Mouse (Mus musculus) ES-E14 (cell line): Measurements from ENCODE around the gene Cmpk1. TPM values are rescaled to one million over a fixed set of nuclear protein-coding genes. Genes with fewer than 3 reads are reported as not detected.

ENCODE experiments used
- DNase-seq: peaks from one replicate; pipeline ENCODE4 v3.0.0-alpha.2; 2013; ENCODE audit warnings: low read depth, low spot score
- H3K27ac ChIP-seq: 2 replicates; pipeline ENCODE4 v1.5.1; 2012; ENCODE audit warnings: low read depth, mild to moderate bottlenecking, low read length, moderate library complexity, mixed read lengths; ENCODE audit not compliant: poor library complexity, insufficient read depth, severe bottlenecking
- H3K36me3 ChIP-seq: 2 replicates; pipeline ENCODE4 v1.6.1; 2012; ENCODE audit warnings: mild to moderate bottlenecking, low read length, moderate library complexity, mixed read lengths; ENCODE audit not compliant: control insufficient read depth, poor library complexity, insufficient read depth, severe bottlenecking
- H3K4me1 ChIP-seq, 2 experiments: fragments of 150-350 bp in 1 of 2; sonication (generic) in 1 of 2; 2 replicates each; pipeline ENCODE4 v1.6.1; 2012; ENCODE audit warnings: low read length in 2 of 2, mild to moderate bottlenecking in 1 of 2, mixed read lengths in 1 of 2; ENCODE audit not compliant: control insufficient read depth in 2 of 2, insufficient read depth in 2 of 2, poor library complexity in 1 of 2
- H3K4me3 ChIP-seq, 2 experiments: fragments of 150-350 bp in 1 of 2; sonication (generic) in 1 of 2; 2 replicates each; pipeline ENCODE4 v1.5.1; 2012; ENCODE audit warnings: low read length in 2 of 2, low read depth in 1 of 2, mild to moderate bottlenecking in 1 of 2, mixed read lengths in 1 of 2; ENCODE audit not compliant: insufficient read depth in 1 of 2, poor library complexity in 1 of 2, severe bottlenecking in 1 of 2
- H3K9ac ChIP-seq: 2 replicates; pipeline ENCODE4 v1.6.1; 2012; ENCODE audit warnings: low read depth, mild to moderate bottlenecking, low read length, mixed read lengths; ENCODE audit not compliant: poor library complexity, insufficient read depth, severe bottlenecking
- H3K9me3 ChIP-seq: fragments of 150-350 bp; sonication (generic); 2 replicates; pipeline ENCODE4 v1.6.1; 2012; ENCODE audit warnings: low read depth, mild to moderate bottlenecking, low read length; ENCODE audit not compliant: control insufficient read depth, insufficient read depth
- CHD2 ChIP-seq: IDR thresholded peaks from 2 replicates; pipeline ENCODE4 v1.6.1; 2014; ENCODE audit warnings: mild to moderate bottlenecking, low read depth, low read length, inconsistent platforms
- HCFC1 ChIP-seq: IDR thresholded peaks from 2 replicates; pipeline ENCODE4 v1.6.1; 2012; ENCODE audit warnings: low read length, inconsistent platforms, borderline replicate concordance; ENCODE audit not compliant: insufficient read depth
- MAFK ChIP-seq: IDR thresholded peaks from 2 replicates; pipeline ENCODE4 v1.6.1; 2014; ENCODE audit warnings: mild to moderate bottlenecking, low read depth, low read length, inconsistent platforms; ENCODE audit not compliant: insufficient read depth
- ZC3H11A ChIP-seq: IDR thresholded peaks from 2 replicates; pipeline ENCODE4 v1.6.1; 2012; ENCODE audit warnings: low read depth, mild to moderate bottlenecking, inconsistent platforms, low read length, borderline replicate concordance
- ZNF384 ChIP-seq: IDR thresholded peaks from 2 replicates; pipeline ENCODE4 v1.6.1; 2012; ENCODE audit warnings: low read depth, low read length, inconsistent platforms
- in situ Hi-C, 2 experiments: fragments of 600-800 bp; cut with MboI; formaldehyde crosslinking; loops; one replicate each; pipeline ENCODE4 v1.15.1; 2025; ENCODE audit warnings: low sequenced_read_pairs in 2 of 2, inconsistent platforms in 1 of 2; ENCODE audit not compliant: unreplicated experiment in 2 of 2
- total RNA-seq: library from RNA; depleted of rRNA; stranded (reverse); fragments of 300-350 nt; gene quantifications from 2 replicates; pipeline ENCODE4 v1.2.3, GENCODE M21; 2012

Cmpk1 gene
- total RNA-seq, 1 experiment, result 24.5 TPM

DNA sequence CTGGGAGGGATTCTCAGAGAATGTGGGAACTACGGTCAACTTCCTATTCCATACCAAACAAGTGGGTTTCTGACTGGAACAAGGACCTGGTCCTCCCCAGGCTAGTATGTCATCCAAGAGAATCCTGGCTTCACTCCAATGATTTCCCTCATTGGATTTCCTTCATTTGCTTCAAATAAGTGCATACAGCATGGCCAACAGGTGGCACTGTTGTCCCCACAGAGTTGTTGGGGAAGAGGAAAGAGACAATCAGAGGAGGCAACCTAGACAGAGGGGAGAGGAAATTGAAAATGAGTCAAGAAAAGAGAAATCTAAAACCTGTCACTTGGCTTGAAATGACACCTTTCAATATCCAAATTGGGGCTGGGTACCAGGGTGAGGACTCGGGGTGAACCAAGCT, 70.0 kb downstream of the Cmpk1 start:
- H3K27ac ChIP-seq, result no peak overlapping the region
- H3K4me3 ChIP-seq, result no peak overlapping the region
- DNase-seq, result no peak
- no peak overlapping the region for H3K9ac ChIP-seq
- in situ Hi-C loops, result loop anchor here (10.0 to 25.0 kb wide), 4 partner anchors 252 to 1020 kb away; partner anchors contain the start of genes Dmbx1 (in 1 of the 2) and Trabd2b (in 1 of the 2)
- H3K9me3 ChIP-seq, result no peaks in the 10 kb centered on the region
- peaks cover 0 to 2% of the 10 kb centered on the region in 2 experiments; a peak in 1 of 4 replicates for H3K4me1 ChIP-seq
- TF ChIP-seq CHD2, result no peak
- TF ChIP-seq HCFC1, result no peak
- TF ChIP-seq ZC3H11A, result 0 out of 2 replicates have a peak, but pooled peaks have one; percentile 3
- no peaks in the 10 kb centered on the region for H3K36me3 ChIP-seq

DNA sequence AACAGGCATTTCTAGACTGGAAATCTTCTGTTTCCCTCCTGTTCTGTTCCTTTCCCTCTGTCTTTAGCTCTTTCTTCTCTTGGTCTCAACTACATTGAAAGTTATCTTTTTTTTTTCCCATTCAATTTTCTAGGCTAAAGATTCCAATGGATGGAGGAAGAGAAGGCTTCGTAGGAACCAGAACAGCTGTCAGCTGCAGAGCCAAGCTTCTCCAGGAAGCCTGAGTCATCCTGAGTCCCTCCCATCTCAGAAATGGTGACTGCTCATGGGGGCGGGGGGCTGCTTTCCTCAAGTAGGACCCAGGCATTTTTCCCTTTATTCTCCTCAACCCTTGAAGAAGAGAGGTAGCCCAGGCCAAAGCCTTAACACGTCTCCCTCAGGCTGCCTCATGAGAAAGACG, 71.0 kb downstream of the Cmpk1 start:
- Histone ChIP-seq H3K27ac (no peak overlapping the region), H3K4me1 (peaks cover 0 to 2% of the 10 kb centered on the region in 2 experiments; a peak in 1 of 4 replicates), H3K4me3 (no peak overlapping the region), H3K36me3 (no peaks in the 10 kb centered on the region), H3K9ac (no peak overlapping the region), H3K9me3 (no peaks in the 10 kb centered on the region)
- in situ Hi-C loops, result loop anchor here (10.0 to 25.0 kb wide), 4 partner anchors 251 to 1021 kb away; partner anchors contain the start of genes Dmbx1 (in 1 of the 2) and Trabd2b (in 1 of the 2)
- DNase-seq, result no peak
- TF ChIP-seq ZC3H11A, result no peak
- no peak for TF ChIP-seq CHD2
- no peak for TF ChIP-seq ZNF384
- TF ChIP-seq HCFC1, result no peak
- no peak for TF ChIP-seq MAFK

DNA sequence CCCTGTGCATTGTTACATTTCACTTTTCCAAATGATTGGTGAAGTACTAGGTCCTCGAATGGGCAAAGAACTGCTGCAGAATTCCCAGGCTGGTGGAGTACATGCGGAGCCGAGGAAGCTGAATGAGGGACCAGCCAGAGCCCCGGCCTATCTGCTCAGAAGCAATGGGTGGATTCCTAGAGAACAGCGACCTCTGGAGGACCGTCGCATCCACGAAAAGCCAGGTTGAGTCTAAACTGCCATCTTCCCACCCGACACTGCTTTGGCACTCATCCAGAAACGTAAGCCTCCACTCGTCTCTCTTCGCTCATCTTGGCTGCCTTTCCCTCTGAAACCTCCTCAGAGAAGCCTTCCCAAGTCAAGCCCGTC, 73.5 kb downstream of the Cmpk1 start:
- peaks cover 0 to 2% of the 10 kb centered on the region in 2 experiments; a peak in 1 of 4 replicates for H3K4me1 ChIP-seq
- TF ChIP-seq ZNF384 (no peak), CHD2 (no peak), MAFK (no peak), HCFC1 (no peak), ZC3H11A (no peak; the same call in 1 of the 2 replicates)
- H3K27ac ChIP-seq, result no peak overlapping the region
- H3K9ac ChIP-seq, result no peak overlapping the region
- DNase-seq, result no peak
- no peaks in the 10 kb centered on the region for H3K9me3 ChIP-seq
- H3K36me3 ChIP-seq, result no peaks in the 10 kb centered on the region
- no peak overlapping the region for H3K4me3 ChIP-seq
- in situ Hi-C loops, result loop anchor here (5.0 to 25.0 kb wide), 5 partner anchors 144 to 1024 kb away; partner anchors contain the start of genes Dmbx1 (in 1 of the 2), Tal1 (in 1 of the 2) and Trabd2b (in 1 of the 2)

GRCm38 (mm10) chr4:114912705-114913593, 74.1 kb downstream of the Cmpk1 start:
- Histone ChIP-seq H3K9ac (no peak overlapping the region), H3K9me3 (no peaks in the 10 kb centered on the region), H3K36me3 (no peaks in the 10 kb centered on the region), H3K4me1 (peaks cover 0 to 2% of the 10 kb centered on the region in 2 experiments; a peak in 1 of 4 replicates), H3K27ac (no peak overlapping the region), H3K4me3 (no peak overlapping the region)
- no peak for DNase-seq
- in situ Hi-C loops, result loop anchor here (5.0 to 25.0 kb wide), 5 partner anchors 144 to 1024 kb away; partner anchors contain the start of genes Dmbx1 (in 1 of the 2), Tal1 (in 1 of the 2) and Trabd2b (in 1 of the 2)
- TF ChIP-seq ZNF384, result no peak
- TF ChIP-seq MAFK, result no peak
- no peak for TF ChIP-seq ZC3H11A
- TF ChIP-seq CHD2, result no peak
- TF ChIP-seq HCFC1, result no peak
